Mouse (Mus musculus) heart, postnatal 14 days (tissue): ENCODE data around the gene Arid1a. TPM values are rescaled to one million over a fixed set of nuclear protein-coding genes. Genes with fewer than 3 reads are reported as not detected.
A peak's percentile ranks its signal among the peaks of the same experiment; 100 is the strongest.

ENCODE experiments used
- DNase-seq, 2 experiments: peaks; one replicate each; pipeline ENCODE4 v3.0.0; 2021 to 2022
- intact Hi-C: fragments of 180-260 bp; cut with DNase I; formaldehyde crosslinking; loops from one replicate; pipeline ENCODE4 v1.15.1; 2025
- long read RNA-seq, 2 experiments: library from polyadenylated mRNA; stranded (forward); transcript quantifications; one replicate each; pipeline ENCODE4 v2.0.0; 2021
- total RNA-seq, 2 experiments: library from RNA; stranded (reverse); gene quantifications; 2 replicates each; pipeline ENCODE4 v1.2.3; 2021

Arid1a gene
- 10 to 100 TPM; 45.2 to 48.8 TPM for total RNA-seq
- long read RNA-seq, experiment 1, partial matches to known transcripts: 15 of 23 reads
- long read RNA-seq, experiment 1, other reads (novel, unspliced or antisense): 8 of 23 reads
- long read RNA-seq, experiment 2, partial matches to known transcripts: 26 of 37 reads
- long read RNA-seq, experiment 2, other reads (novel, unspliced or antisense): 11 of 37 reads

DNA sequence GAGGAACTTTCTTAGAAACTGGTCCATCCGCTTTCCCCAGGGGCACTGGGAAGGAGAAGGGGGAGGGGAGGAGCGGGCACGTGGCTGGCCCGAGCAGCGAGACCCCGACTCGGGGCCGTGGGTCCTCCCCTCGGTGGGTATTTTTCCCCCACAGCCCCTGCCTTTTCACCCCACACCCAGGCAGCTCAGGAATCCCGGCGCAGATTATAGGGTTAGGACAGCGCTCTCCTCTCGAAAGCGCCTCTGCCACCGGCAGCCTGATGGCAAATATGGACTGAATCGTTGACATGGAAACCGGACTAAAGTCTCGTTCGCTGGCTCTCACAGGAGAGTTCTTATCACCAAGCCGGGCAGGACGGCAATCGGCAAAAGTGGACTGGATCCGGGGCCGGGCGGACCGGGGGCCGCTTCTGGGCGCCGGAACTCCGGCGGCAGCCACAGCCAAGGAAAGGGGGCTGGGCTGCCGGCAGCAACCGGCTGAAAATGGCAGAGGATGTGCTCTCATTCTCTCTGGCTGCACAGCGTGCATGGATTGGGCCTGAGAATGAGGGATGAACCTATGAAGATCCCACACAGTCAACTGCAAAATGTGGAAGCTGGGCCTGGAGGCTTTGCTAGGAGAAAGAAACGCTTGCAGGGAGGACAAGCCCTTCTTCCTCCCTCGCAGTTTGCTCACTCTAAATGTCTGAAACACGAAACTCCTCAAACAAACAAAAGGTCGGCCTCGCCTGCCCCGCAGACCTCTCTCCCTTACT, at the start of gene Arid1a:
Gene Arid1a (minus strand): TSS at position 256 of the 755 bp plus-strand sequence.
- intact Hi-C loops: loop anchor here (1.0 to 10.0 kb wide), 5 partner anchors 18 to 162 kb away; partner anchors contain the start of gene Pigv
- DNase-seq: peak; percentile 95 to 96

GRCm38 (mm10) chr4:133804401-133805263, 48.1 kb upstream of the Arid1a start:
- peak in 1 of 2 experiments; percentile 9 for DNase-seq
- intact Hi-C loops: no loop called here

GRCm38 (mm10) chr4:133800589-133800988, 44.0 kb upstream of the Arid1a start:
- DNase-seq: no peak
- intact Hi-C loops: no loop called here

- intact Hi-C loops: no loop called here
- no peak for DNase-seq
These were observed 36.7 kb upstream of the Arid1a start for GRCm38 (mm10) chr4:133793269-133793668.

DNA sequence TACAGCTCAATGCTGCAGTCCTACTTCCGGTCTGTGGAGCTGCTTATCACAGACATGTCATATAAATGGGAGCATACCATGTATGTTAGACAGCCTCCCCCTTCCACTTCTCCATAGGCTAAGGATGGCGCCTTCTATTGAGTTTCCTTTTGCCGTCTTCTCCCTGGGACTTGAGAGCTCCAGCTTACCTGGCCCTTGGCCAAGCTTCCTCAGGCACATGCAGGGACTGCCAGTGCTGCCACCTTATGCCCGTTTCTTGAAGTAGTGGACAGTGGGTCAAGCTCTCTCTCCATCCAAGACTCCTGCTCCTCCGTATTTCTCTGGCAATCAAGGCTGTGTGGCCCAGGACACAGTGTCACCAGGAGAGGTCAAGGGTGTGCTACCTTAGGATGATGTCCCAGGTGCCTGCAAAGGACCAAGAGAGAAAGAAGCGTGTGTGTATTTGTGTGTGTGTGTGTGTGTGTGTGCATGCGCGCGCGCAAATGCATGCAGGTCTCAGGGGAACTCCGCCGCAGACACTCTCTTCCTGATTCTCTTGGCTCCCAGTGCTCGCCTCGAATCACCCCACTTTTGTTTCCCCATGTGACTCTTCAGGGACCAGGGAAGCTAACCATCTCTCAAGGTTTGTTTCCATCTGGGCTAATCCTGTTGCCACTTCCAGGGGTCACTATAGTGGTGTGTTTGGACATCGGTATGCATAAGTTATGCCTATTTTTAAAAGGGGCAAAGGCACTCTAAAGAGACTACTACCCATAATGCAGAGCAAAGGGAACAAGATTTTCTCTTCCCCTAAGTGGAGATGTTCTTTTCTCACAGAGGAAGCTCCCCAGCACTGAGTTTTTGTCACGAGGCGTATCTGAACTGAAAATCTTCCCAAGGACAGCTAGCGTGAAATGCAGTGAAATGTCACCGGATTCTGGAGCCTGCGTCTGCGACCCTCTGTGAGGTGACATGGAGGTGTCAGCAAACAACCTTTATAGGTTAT, 18.3 kb upstream of the Arid1a start:
- DNase-seq: peak; percentile 83 to 86
- intact Hi-C loops: loop anchor here (1.0 to 5.0 kb wide), 3 partner anchors 18 to 104 kb away; partner anchors contain the start of gene Arid1a

- intact Hi-C loops: no loop called here
These were observed 12.6 kb upstream of the Arid1a start for GRCm38 (mm10) chr4:133769157-133769556.

DNA sequence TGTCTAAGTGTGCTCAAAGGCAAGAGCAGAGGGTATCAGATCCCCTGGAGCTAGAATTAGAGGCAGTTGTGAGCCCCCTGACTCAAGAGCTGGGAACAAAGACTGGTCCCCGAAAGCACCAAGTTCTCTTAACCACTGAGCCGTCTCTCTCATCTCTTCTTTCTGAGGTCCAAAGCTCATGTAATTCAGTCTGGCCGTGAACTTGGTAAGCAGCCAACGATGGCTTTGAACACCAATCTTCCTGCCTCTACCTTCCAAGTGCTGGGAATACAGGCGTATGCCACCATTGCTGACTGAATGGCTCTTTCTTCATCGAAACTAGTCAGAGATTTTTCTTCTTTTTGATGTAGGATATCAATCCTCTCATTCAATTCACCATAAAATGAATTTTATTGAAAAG, 6.5 kb upstream of the Arid1a start:
- intact Hi-C loops: no loop called here
- DNase-seq: no peak

More at GRCm38 (mm10) chr4:133769157-133769556, 12.6 kb upstream of the Arid1a start:
- DNase-seq: no peak

GRCm38 (mm10) chr4:133759659-133760058, 3.1 kb upstream of the Arid1a start:
- no peak for DNase-seq
- intact Hi-C loops: loop anchor here (10.0 kb wide), 1 partner anchor 165 kb away; no protein-coding TSS in a partner anchor

DNA sequence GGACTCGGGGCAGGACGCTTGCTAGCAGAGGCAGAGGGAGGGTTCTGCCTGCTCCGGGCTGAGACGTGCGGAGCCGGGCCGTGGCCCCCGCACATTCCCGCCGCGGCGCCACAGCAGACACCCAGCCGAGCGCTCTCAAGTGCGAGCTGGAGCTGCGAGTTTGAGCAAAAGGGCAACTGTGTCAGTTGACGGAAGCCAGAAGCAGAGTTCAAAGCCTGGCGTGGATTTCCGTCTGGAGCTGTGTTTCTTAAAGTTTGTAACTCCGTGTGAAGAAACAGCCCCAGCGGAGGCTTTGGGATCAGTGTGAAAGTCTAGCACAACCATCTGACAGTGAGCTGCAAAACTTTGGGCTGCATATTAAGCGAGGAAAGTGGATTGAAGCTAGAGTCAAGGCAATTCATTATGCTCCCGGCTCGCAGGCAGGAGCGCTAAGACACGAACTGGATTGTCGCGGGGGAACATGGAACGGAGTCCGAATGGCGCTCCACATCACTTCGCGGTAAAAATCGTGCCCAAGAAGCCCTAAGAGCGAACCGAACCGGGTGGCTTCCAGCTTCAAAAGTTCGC, 783 bp upstream of the Arid1a start:
- intact Hi-C loops: loop anchor here (1.0 to 10.0 kb wide), 4 partner anchors 17 to 163 kb away; no protein-coding TSS in a partner anchor
- DNase-seq: peak; percentile 81 to 87

GRCm38 (mm10) chr4:133755861-133756371, 653 bp downstream of the Arid1a start:
- DNase-seq: no peak
- intact Hi-C loops: loop anchor here (1.0 to 10.0 kb wide), 4 partner anchors 19 to 161 kb away; partner anchors contain the start of gene Pigv

GRCm38 (mm10) chr4:133754871-133755765, 1.5 kb downstream of the Arid1a start:
- intact Hi-C loops: loop anchor here (5.0 to 10.0 kb wide), 2 partner anchors 63 to 160 kb away; no protein-coding TSS in a partner anchor
- no peak for DNase-seq

DNA sequence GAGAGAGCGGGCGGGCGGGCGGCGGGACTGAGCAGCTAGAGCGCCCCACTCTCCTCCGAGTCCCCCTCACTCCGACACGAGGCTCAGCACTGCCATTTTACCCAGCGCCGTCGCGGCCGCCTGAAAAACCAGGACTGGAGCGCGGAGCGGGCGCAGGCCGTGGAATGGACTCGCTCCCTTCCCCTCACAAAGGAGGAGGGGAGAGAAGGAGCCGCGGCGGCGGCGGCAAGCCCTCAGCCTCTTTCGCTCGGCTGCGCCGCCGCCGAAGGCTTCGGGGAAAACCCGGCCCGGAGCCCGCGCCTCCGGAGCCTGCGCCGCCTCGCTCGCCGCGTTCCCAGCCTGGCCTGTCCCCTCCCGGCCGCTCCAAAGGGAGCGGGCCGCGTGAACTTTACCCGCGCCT, 2.3 kb downstream of the Arid1a start:
- intact Hi-C loops: loop anchor here (5.0 to 10.0 kb wide), 2 partner anchors 62 to 159 kb away; no protein-coding TSS in a partner anchor
- peak; percentile 99 for DNase-seq

- intact Hi-C loops: loop anchor here (5.0 to 10.0 kb wide), 2 partner anchors 61 to 159 kb away; no protein-coding TSS in a partner anchor
- DNase-seq: peak; percentile 75 to 77
These were observed 3.0 kb downstream of the Arid1a start for GRCm38 (mm10) chr4:133753375-133754190.

- peak; percentile 59 to 61 for DNase-seq
- intact Hi-C loops: loop anchor here (5.0 to 10.0 kb wide), 2 partner anchors 60 to 158 kb away; no protein-coding TSS in a partner anchor
These were observed 3.9 kb downstream of the Arid1a start for GRCm38 (mm10) chr4:133752449-133753374.
